Mouse (Mus musculus): ENCODE data around the gene Thrsp. TPM values are rescaled to one million over a fixed set of nuclear protein-coding genes. Genes with fewer than 3 reads are reported as not detected.
"Not testable (repeated sequence)": the region's sequence is repeated elsewhere in the genome, so short reads cannot be mapped to it uniquely, and the experiment has no call there.

The Thrsp gene
- 100 to 1,000 TPM; 444 to 455 TPM for total RNA-seq (2021)
- long read RNA-seq, experiment 1, transcript Thrsp-201 (2 exons, 1,277 nt) = major isoform, 1,153 of 1,423 reads
- long read RNA-seq, experiment 1, partial matches to known transcripts = 0 of 1,423 reads
- long read RNA-seq, experiment 1, other reads (novel, unspliced or antisense) = 270 of 1,423 reads
- long read RNA-seq, experiment 2, transcript Thrsp-201 (2 exons, 1,277 nt) = major isoform, 866 of 1,263 reads
- long read RNA-seq, experiment 2, partial matches to known transcripts = 386 of 1,263 reads
- long read RNA-seq, experiment 2, other reads (novel, unspliced or antisense) = 11 of 1,263 reads

- DNase-seq = peak; percentile 89
Observed at GRCm38 (mm10) chr7:97416906-97417777, at the start of gene Thrsp. Gene Thrsp, minus strand, starts transcription at chr7:97417730.

- DNase-seq = no peak
Observed at GRCm38 (mm10) chr7:97455577-97455976, 38.0 kb upstream of the Thrsp start.

- DNase-seq = no peak
Observed at GRCm38 (mm10) chr7:97454795-97455194, 37.3 kb upstream of the Thrsp start.

GRCm38 (mm10) chr7:97453141-97453921 is 35.8 kb upstream of the Thrsp start:
- DNase-seq = peak; percentile 42

GRCm38 (mm10) chr7:97452196-97452595 is 34.7 kb upstream of the Thrsp start:
- no peak for DNase-seq

GRCm38 (mm10) chr7:97451023-97451422 is 33.5 kb upstream of the Thrsp start, which contains the start of gene Kctd14:
Gene Kctd14, plus strand, starts transcription at chr7:97451323.
- not testable (repeated sequence) for DNase-seq

GRCm38 (mm10) chr7:97447050-97447531 is 29.6 kb upstream of the Thrsp start:
- DNase-seq = peak; percentile 20

GRCm38 (mm10) chr7:97446171-97446925 is 28.8 kb upstream of the Thrsp start:
- DNase-seq = peak; percentile 91

GRCm38 (mm10) chr7:97438986-97439385 is 21.5 kb upstream of the Thrsp start:
- DNase-seq = no peak

- DNase-seq = no peak
Observed at GRCm38 (mm10) chr7:97434517-97434916, 17.0 kb upstream of the Thrsp start.

- not testable (repeated sequence) for DNase-seq
Observed at GRCm38 (mm10) chr7:97433517-97433916, 16.0 kb upstream of the Thrsp start.

GRCm38 (mm10) chr7:97429705-97430104 is 12.2 kb upstream of the Thrsp start:
- DNase-seq = peak; percentile 65

- peak; percentile 78 for DNase-seq
Observed at GRCm38 (mm10) chr7:97427778-97428420, 10.4 kb upstream of the Thrsp start.

GRCm38 (mm10) chr7:97427296-97427695 is 9.8 kb upstream of the Thrsp start:
- DNase-seq = no peak

- peak; percentile 25 for DNase-seq
Observed at GRCm38 (mm10) chr7:97426566-97426965, 9.0 kb upstream of the Thrsp start.

- DNase-seq = peak; percentile 98
Observed at GRCm38 (mm10) chr7:97424621-97425245, 7.2 kb upstream of the Thrsp start.

- DNase-seq = no peak
Observed at GRCm38 (mm10) chr7:97423754-97424153, 6.2 kb upstream of the Thrsp start.

- DNase-seq = peak; percentile 82
Observed at GRCm38 (mm10) chr7:97420958-97421651, 3.6 kb upstream of the Thrsp start.

GRCm38 (mm10) chr7:97420406-97420805 is 2.9 kb upstream of the Thrsp start:
- DNase-seq = peak; percentile 58

GRCm38 (mm10) chr7:97419163-97419562 is 1.6 kb upstream of the Thrsp start:
- no peak for DNase-seq

Data from adrenal gland, postnatal 10 days (tissue).